Mouse (Mus musculus) liver, embryonic 14.5 days (tissue): ENCODE results near the gene Mdga2. TPM values are rescaled to one million over a fixed set of nuclear protein-coding genes. Genes with fewer than 3 reads are reported as not detected.

ENCODE experiments used
- ATAC-seq: fragments of 200-750 bp; cut with Nextera tagmentation; 2 replicates; pipeline ENCODE4 v1.8.0; 2017; ENCODE audit warnings: moderate number of reproducible peaks, mild to moderate bottlenecking, moderate library complexity; ENCODE audit not compliant: insufficient read depth
- DNase-seq, 3 experiments: peaks; one replicate each; pipeline ENCODE4 v3.0.0-alpha.2; 2012 to 2013; ENCODE audit warnings: low read depth in 3 of 3, low spot score in 3 of 3
- H3K27ac ChIP-seq: fragments of 300-500 bp; sonication (generic); 2 replicates; pipeline ENCODE4 v1.5.1; 2014; ENCODE audit warnings: moderate library complexity, mild to moderate bottlenecking, control low read depth, inconsistent platforms
- H3K27me3 ChIP-seq: fragments of 300-500 bp; sonication (generic); 2 replicates; pipeline ENCODE4 v1.6.1; 2014; ENCODE audit warnings: mild to moderate bottlenecking, low read length, moderate library complexity; ENCODE audit not compliant: control insufficient read depth, insufficient read depth
- H3K36me3 ChIP-seq: fragments of 300-500 bp; sonication (generic); replicated peaks from 2 replicates; pipeline ENCODE4 v1.6.1; 2014; ENCODE audit warnings: low read depth; ENCODE audit not compliant: control insufficient read depth, insufficient read depth
- H3K4me1 ChIP-seq, 2 experiments: fragments of 200-500 bp in 1 of 2; fragments of 300-500 bp in 1 of 2; sonication (generic) in 1 of 2; replicated peaks; 2 replicates each; pipeline ENCODE4 v1.6.1; 2012 to 2014; ENCODE audit warnings: antibody characterized with exemption in 1 of 2, inconsistent platforms in 1 of 2, low read length in 1 of 2; ENCODE audit not compliant: control insufficient read depth in 2 of 2, insufficient read depth in 2 of 2
- H3K4me2 ChIP-seq: fragments of 300-500 bp; sonication (generic); 2 replicates; pipeline ENCODE4 v1.6.1; 2014; ENCODE audit warnings: low read depth, mild to moderate bottlenecking, control low read depth, moderate library complexity
- H3K4me3 ChIP-seq, 2 experiments: fragments of 200-500 bp in 1 of 2; fragments of 300-500 bp in 1 of 2; sonication (generic) in 1 of 2; 2 replicates each; pipeline ENCODE4 v1.5.1; 2012 to 2014; ENCODE audit warnings: low read depth in 2 of 2, low read length in 2 of 2, mild to moderate bottlenecking in 2 of 2, control low read depth in 1 of 2, inconsistent platforms in 1 of 2, moderate library complexity in 1 of 2; ENCODE audit not compliant: insufficient read depth in 1 of 2
- H3K9ac ChIP-seq: fragments of 300-500 bp; sonication (generic); replicated peaks from 2 replicates; pipeline ENCODE4 v1.6.1; 2014; ENCODE audit warnings: mild to moderate bottlenecking, control low read depth, moderate library complexity
- H3K9me3 ChIP-seq: fragments of 300-500 bp; sonication (generic); 2 replicates; pipeline ENCODE4 v1.6.1; 2016; ENCODE audit warnings: low read length, mixed read lengths; ENCODE audit not compliant: control insufficient read depth
- CTCF ChIP-seq: IDR thresholded peaks from 2 replicates; pipeline ENCODE4 v1.5.1; 2016; ENCODE audit warnings: antibody characterized with exemption, low read depth, control low read depth
- EP300 ChIP-seq: IDR thresholded peaks from 2 replicates; pipeline ENCODE4 v1.6.1; 2016; ENCODE audit warnings: antibody characterized with exemption, low read depth
- WGBS: fragments of 180-500 bp; shearing (Covaris S2); extraction: QIAGEN DNeasy Blood & Tissue Kit; methylation state at CpG from one replicate; pipeline ENCODE4 v1.1.7; 2014; ENCODE audit not compliant: insufficient replicate concordance; 5-methylcytosine and 5-hydroxymethylcytosine counted together
- polyA plus RNA-seq, 2 experiments: library from polyadenylated mRNA; depleted of rRNA in 1 of 2; stranded (reverse) in 1 of 2; unstranded in 1 of 2; fragments of >200 nt; fragmentation: Nextera tagmentation in 1 of 2; extraction: Ambion mirVana in 1 of 2; gene quantifications; 2 replicates each; pipeline versions ENCODE4 v1.2.1 to v1.2.3; 2012 to 2014

Gene Mdga2
- polyA plus RNA-seq, 2 experiments: 0.02 TPM; not detected in 1

DNA sequence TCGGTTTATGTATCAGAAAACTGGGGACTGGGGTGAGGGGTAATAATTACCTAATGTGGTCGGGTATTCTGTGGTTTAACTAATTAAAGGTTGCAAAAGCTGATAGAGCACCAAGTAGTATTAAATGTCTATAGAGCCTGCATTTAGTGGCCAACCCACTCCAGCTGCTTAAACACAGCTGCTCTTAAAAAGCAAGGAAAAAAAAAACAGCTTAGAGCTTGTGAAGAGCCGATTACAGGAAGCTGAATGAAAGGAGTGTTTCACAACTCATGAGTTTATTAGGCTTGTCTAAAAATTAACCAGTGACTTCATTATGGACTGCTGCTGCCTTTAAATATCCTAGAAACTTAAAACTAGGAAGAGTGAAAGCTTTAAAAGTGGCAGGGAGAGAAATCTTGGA lies 98.5 kb downstream of the Mdga2 start:
- Histone ChIP-seq H3K4me3 (no peak overlapping the region), H3K27ac (no peak overlapping the region), H3K4me1 (no peaks in the 10 kb centered on the region), H3K36me3 (no peaks in the 10 kb centered on the region), H3K9me3 (no peaks in the 10 kb centered on the region), H3K27me3 (no peaks in the 10 kb centered on the region), H3K4me2 (no peak overlapping the region), H3K9ac (no peak overlapping the region)
- ATAC-seq: no peak
- 52% methylated on average over 3 of the region's 3 CpGs for WGBS
- TF ChIP-seq CTCF (no peak), EP300 (no peak)
- DNase-seq: no peak

- no peaks in the 10 kb centered on the region for H3K36me3 ChIP-seq
- no peak overlapping the region for H3K4me2 ChIP-seq
- no peaks in the 10 kb centered on the region for H3K4me1 ChIP-seq
- TF ChIP-seq CTCF: no peak
- no peak for TF ChIP-seq EP300
- H3K9me3 ChIP-seq: no peaks in the 10 kb centered on the region
- ATAC-seq (no peak), DNase-seq (no peak)
- H3K9ac ChIP-seq: no peak overlapping the region
- H3K4me3 ChIP-seq: no peak overlapping the region
- H3K27ac ChIP-seq: no peak overlapping the region
- no peaks in the 10 kb centered on the region for H3K27me3 ChIP-seq
- WGBS: 58% methylated on average over 6 of the region's 6 CpGs
These were observed 103.5 kb downstream of the Mdga2 start for GRCm38 (mm10) chr12:67118652-67119515.

GRCm38 (mm10) chr12:67104171-67104570 lies 118.2 kb downstream of the Mdga2 start:
- no peak overlapping the region for H3K4me2 ChIP-seq
- no peaks in the 10 kb centered on the region for H3K4me1 ChIP-seq
- no peaks in the 10 kb centered on the region for H3K27me3 ChIP-seq
- H3K27ac ChIP-seq: no peak overlapping the region
- no peak for ATAC-seq
- TF ChIP-seq EP300: no peak
- no peak for TF ChIP-seq CTCF
- WGBS: 61% methylated on average over 3 of the region's 3 CpGs
- no peaks in the 10 kb centered on the region for H3K36me3 ChIP-seq
- DNase-seq: no peak
- no peak overlapping the region for H3K9ac ChIP-seq
- H3K4me3 ChIP-seq: no peak overlapping the region
- H3K9me3 ChIP-seq: no peaks in the 10 kb centered on the region

- Histone ChIP-seq H3K9me3 (no peaks in the 10 kb centered on the region), H3K4me1 (no peaks in the 10 kb centered on the region), H3K4me3 (no peak overlapping the region), H3K27ac (no peak overlapping the region), H3K4me2 (no peak overlapping the region), H3K36me3 (no peaks in the 10 kb centered on the region), H3K27me3 (no peaks in the 10 kb centered on the region), H3K9ac (no peak overlapping the region)
- no peak for DNase-seq
- ATAC-seq: no peak
- TF ChIP-seq EP300: no peak
- TF ChIP-seq CTCF: no peak
These were observed 127.9 kb downstream of the Mdga2 start for GRCm38 (mm10) chr12:67094414-67094813.

DNA sequence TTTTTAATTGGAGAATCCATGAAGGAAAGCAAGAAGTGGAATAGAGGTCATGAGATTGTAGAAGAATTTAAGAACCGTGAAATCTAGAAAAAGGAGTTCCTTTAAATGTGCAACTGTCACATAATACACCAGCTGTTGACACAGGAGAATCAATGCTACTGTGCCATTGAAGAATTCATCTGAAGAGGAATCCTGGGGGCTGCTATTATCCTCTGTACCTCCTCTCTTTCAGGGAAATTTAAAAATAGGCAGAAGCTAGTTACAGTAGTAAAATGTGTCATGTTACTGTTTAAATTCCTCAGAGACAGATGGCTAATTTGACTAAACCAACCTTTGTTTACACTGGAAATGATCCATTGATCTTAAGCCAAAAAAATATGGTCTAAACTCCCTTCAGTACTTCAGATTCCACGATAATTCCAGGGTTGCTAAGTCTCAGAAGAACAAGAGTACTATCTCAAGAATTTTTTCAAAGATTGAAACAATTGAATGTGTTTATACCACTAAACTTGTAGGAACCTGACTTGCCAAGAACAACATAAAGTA lies 131.9 kb downstream of the Mdga2 start:
- H3K27ac ChIP-seq: no peak overlapping the region
- 36% methylated on average over 2 of the region's 2 CpGs for WGBS
- H3K36me3 ChIP-seq: no peaks in the 10 kb centered on the region
- no peaks in the 10 kb centered on the region for H3K9me3 ChIP-seq
- ATAC-seq (no peak), DNase-seq (no peak)
- no peak overlapping the region for H3K4me3 ChIP-seq
- no peak overlapping the region for H3K4me2 ChIP-seq
- no peak overlapping the region for H3K9ac ChIP-seq
- TF ChIP-seq CTCF: no peak
- TF ChIP-seq EP300: no peak
- H3K27me3 ChIP-seq: no peaks in the 10 kb centered on the region
- H3K4me1 ChIP-seq: no peaks in the 10 kb centered on the region
